Mouse (Mus musculus) limb, embryonic 10.5 days (tissue): ENCODE measurements at regions not wholly inside any gene's neighbourhood (a gene's known extent, or its start where the extent isn't known, plus 50 kb on each side); places are given as distances from the start of the nearest gene placed in this dataset.

ENCODE experiments used
- DNase-seq: peaks from one replicate; pipeline ENCODE4 v3.0.0-alpha.2; 2017; ENCODE audit warnings: low spot score
- H3K27ac ChIP-seq: fragments of 300-500 bp; sonication (generic); 2 replicates; pipeline ENCODE4 v1.5.1; 2016; ENCODE audit warnings: mild to moderate bottlenecking
- H3K27me3 ChIP-seq: fragments of 300-500 bp; sonication (generic); 2 replicates; pipeline ENCODE4 v1.6.1; 2016; ENCODE audit warnings: low read depth, mild to moderate bottlenecking; ENCODE audit not compliant: poor library complexity, severe bottlenecking
- H3K36me3 ChIP-seq: fragments of 300-500 bp; sonication (generic); 2 replicates; pipeline ENCODE4 v1.6.1; 2016; ENCODE audit warnings: mild to moderate bottlenecking, moderate library complexity
- H3K4me1 ChIP-seq: fragments of 300-500 bp; sonication (generic); 2 replicates; pipeline ENCODE4 v1.6.1; 2016
- H3K4me3 ChIP-seq: fragments of 300-500 bp; sonication (generic); 2 replicates; pipeline ENCODE4 v1.5.1; 2016; ENCODE audit warnings: mild to moderate bottlenecking, moderate library complexity
- H3K9me3 ChIP-seq: fragments of 300-500 bp; sonication (generic); replicated peaks from 2 replicates; pipeline ENCODE4 v1.6.1; 2016; ENCODE audit warnings: mild to moderate bottlenecking
- WGBS: fragments of 180-500 bp; shearing (Covaris S2); methylation state at CpG from one replicate; pipeline ENCODE4 v1.1.7; 2016; 5-methylcytosine and 5-hydroxymethylcytosine counted together

DNA sequence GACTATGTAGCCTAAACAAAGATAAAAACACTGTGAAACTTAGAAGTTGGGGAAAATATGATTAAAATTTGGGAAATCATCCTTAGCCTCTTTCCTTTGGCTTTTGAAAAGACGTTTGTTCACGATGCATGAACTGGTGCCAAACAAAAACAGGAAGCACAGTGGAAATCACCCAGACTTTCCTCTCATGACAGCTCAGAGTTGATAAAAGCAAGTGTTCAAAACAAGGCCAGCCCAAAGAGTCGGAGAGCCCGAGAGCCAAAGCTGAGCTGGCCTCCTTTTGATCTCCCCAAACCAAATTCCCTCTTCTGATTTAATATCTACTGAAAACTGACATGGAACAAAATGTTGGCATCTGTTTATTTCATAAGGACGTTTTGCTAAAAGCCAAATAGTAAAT lies 632.1 kb upstream of the Intu start:
- WGBS, result 67% methylated on average over 5 of the region's 5 CpGs

DNA sequence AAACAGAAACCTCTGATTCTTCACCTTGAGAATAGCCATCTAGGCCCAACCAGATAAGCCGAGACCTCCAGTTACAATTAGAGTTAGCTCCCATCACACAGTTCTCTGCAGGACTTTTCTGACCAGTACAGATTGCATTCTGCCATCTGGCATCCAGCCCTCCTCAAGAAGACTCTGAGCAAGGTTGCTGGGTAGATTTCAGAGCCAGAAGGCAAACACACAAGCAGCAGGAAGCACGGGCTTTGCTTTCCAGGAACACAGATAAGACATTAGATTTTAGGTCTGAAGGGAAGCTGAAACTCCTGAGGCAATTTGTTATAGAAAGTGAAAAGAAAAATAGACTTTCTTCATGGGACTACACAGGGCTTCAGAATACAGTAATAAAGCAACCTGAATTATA lies 630.9 kb upstream of the Intu start:
- WGBS, result 65% methylated on average over 2 of the region's 2 CpGs
- Histone ChIP-seq H3K4me3 (no peak overlapping the region), H3K36me3 (no peaks in the 10 kb centered on the region), H3K4me1 (peaks cover 10% of the 10 kb centered on the region), H3K9me3 (no peaks in the 10 kb centered on the region), H3K27me3 (no peaks in the 10 kb centered on the region; the same call in 1 of the 2 replicates), H3K27ac (no peak overlapping the region)
- DNase-seq, result no peak

More for the DNA sequence above, 632.1 kb upstream of the Intu start:
- Histone ChIP-seq H3K36me3 (no peaks in the 10 kb centered on the region), H3K4me1 (peaks cover 10% of the 10 kb centered on the region), H3K4me3 (no peak overlapping the region), H3K27ac (no peak overlapping the region), H3K27me3 (no peaks in the 10 kb centered on the region; the same call in 1 of the 2 replicates), H3K9me3 (no peaks in the 10 kb centered on the region)
- DNase-seq, result no peak

DNA sequence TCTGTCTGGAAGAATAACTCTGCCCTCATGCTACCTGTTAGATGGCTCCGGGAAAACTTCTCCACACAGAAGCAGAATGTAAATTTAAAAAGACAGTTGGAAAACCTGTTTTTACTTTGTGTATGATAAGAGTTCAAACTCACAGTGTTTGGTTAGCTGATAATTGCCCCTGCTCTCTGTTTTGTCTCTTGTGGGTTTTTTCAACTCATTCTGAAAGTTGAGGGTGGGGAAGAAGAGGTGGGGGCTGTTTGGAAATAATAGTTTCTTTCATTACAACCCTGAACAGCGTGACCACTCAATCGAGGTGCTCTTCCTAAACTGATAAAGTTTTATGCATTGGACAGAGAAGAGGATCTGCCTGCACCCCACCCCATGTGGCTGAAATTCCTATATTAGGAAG lies 626.7 kb upstream of the Intu start:
- Histone ChIP-seq H3K36me3 (no peaks in the 10 kb centered on the region), H3K27me3 (no peaks in the 10 kb centered on the region), H3K4me1 (peaks cover 10% of the 10 kb centered on the region), H3K9me3 (no peaks in the 10 kb centered on the region), H3K27ac (no peak overlapping the region), H3K4me3 (no peak overlapping the region)
- no peak for DNase-seq
- WGBS, result 82% methylated on average over 3 of the region's 3 CpGs

DNA sequence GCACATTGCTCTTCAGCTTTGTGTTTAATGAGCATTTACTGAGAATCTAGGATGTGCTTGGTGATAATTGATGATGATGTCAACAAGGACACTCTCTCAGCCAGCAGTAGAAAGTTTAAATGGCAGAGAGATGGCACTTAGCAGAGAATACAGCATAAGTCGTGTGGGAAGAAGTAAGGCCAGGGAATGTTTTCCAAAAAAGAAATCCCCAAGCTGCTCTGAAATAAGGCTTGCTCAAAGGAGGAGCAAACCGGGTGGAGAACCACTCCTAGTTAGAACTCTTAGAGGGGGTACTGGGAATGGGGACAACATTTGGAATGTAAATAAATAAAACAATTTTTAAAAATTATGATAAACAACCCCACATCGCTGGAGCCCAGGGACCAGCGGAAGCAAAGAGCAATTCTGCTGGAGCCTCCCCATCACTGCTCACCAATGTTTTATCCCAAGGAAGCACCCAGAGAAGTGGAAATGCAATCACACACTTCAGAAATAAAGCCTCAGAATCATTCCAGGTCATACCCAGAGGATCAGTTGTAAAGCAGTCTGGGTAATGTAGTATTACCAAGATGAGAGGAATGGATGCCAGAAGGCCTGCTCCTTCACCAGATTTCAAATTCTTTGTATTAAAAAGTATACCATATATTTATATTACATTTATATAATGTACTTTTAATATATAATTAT lies 622.3 kb upstream of the Intu start:
- Histone ChIP-seq H3K4me1 (no peaks in the 10 kb centered on the region), H3K9me3 (no peaks in the 10 kb centered on the region), H3K27me3 (no peaks in the 10 kb centered on the region), H3K4me3 (no peak overlapping the region), H3K27ac (no peak overlapping the region), H3K36me3 (no peaks in the 10 kb centered on the region)
- DNase-seq, result no peak
- 87% methylated on average over 4 of the region's 4 CpGs for WGBS

DNA sequence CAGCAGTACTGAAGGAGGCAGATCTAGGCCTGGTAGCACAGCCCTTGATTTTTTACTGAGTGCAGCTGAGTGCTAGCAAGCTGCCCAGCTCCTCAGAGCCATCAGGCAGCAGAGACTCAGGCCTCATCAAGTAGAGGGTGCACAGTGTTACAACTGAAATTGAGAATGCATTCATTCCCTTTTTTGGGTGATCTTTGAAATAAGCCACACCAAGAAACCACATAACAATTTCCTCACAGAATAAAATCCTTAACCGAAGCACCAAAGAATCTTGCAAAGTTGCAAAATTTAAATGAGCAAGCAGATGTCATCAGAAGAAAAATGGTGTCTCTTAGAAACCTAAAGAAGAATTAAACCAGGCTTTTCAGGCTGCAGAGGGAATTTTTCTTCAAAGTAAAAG lies 621.4 kb upstream of the Intu start:
- Histone ChIP-seq H3K27ac (no peak overlapping the region), H3K27me3 (no peaks in the 10 kb centered on the region), H3K4me1 (no peaks in the 10 kb centered on the region), H3K4me3 (no peak overlapping the region), H3K36me3 (no peaks in the 10 kb centered on the region), H3K9me3 (no peaks in the 10 kb centered on the region)
- WGBS, result 88% methylated on average over 1 of the region's 1 CpGs
- DNase-seq, result no peak

DNA sequence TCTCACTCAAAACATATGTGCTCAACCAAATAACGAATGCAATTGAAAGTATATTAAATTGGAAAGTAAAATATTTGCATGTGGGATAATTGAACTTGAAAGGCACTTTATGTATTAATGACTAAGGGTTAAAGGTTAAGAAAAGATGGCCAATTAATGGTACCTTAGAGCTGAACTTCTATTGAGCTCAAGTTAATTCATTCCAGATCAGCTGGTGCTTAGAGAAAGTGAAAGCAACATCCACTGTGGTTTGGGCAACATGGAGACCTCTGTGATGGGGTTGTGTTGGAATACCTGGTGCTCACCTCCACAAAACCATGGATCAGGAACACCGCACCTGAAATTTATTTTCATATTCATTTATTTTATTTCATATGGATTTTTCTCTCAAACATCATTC lies 612.5 kb upstream of the Intu start:
- no peak for DNase-seq
- Histone ChIP-seq H3K4me1 (peaks cover 23% of the 10 kb centered on the region), H3K4me3 (no peak overlapping the region), H3K36me3 (no peaks in the 10 kb centered on the region), H3K27ac (no peak overlapping the region), H3K27me3 (0 out of 2 replicates have a peak, but pooled peaks cover 5% of the 10 kb centered on the region), H3K9me3 (no peaks in the 10 kb centered on the region)
- WGBS, result 58% methylated on average over 2 of the region's 2 CpGs

DNA sequence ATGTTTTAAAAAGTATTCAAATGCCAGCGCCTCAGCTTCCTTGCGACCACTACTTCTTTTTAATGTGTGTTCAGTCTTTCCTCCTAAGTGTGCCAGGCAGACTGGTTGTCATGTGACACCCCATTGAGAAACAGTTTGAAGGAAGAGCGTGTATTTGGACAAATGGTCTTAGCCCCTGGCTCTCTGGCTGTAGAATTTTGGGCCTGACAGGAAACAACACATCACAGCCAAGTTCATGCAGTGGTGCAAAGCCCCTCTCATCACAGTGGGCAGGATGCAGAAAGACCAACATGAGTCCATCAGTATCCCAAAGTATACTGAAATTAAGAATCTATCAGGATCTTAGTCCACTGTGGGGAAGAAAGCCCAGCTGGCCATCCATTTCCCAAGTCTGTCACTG lies 605.6 kb upstream of the Intu start:
- Histone ChIP-seq H3K9me3 (no peaks in the 10 kb centered on the region), H3K27ac (no peak overlapping the region), H3K4me1 (peaks cover 19% of the 10 kb centered on the region), H3K27me3 (no peaks in the 10 kb centered on the region), H3K36me3 (no peaks in the 10 kb centered on the region), H3K4me3 (no peak overlapping the region)
- no peak for DNase-seq
- 77% methylated on average over 3 of the region's 3 CpGs for WGBS

DNA sequence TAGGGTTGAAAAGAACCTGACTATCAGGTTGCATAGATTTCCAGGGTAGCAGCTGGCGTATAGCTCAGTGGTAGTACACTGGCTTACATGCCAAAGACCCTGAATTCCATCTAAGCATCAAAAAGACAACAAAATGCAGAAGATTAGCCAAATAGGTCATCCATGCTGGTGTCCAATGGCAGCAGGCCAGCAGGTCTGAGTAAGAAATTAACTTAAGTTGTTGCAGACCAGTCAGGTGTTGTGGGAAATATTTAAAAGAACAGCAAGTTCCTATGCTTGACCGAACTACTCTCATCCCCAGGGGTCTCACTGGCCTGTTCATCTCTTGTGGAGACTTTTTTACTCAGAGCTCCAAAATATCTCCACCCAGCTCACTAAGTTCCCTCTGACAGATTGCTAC lies 602.7 kb upstream of the Intu start:
- WGBS, result 97% methylated on average over 2 of the region's 2 CpGs
- DNase-seq, result no peak
- Histone ChIP-seq H3K9me3 (no peaks in the 10 kb centered on the region), H3K36me3 (no peaks in the 10 kb centered on the region), H3K4me3 (no peak overlapping the region), H3K4me1 (peaks cover 17% of the 10 kb centered on the region), H3K27me3 (no peaks in the 10 kb centered on the region), H3K27ac (no peak overlapping the region)

DNA sequence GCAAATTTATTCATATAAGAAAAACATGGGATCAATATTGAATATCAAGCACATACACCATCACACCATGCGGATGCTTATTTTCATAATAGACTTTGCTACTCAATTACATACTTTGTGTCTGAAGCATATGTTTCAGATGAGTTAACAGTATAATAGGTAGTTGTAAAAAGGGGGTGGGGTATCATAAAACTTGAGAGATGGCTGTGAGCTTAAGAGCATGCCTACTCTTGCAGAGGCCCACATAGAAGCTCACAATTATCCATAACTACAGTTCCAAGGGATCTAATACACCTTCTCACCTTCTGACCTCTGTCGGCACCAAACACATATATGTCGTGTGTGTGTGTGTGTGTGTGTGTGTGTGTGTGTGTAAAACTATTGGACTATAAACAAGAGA lies 597.7 kb upstream of the Intu start:
- WGBS, result 89% methylated on average over 3 of the region's 3 CpGs
- H3K27ac ChIP-seq, result no peak overlapping the region
- no peak for DNase-seq
- no peaks in the 10 kb centered on the region for H3K36me3 ChIP-seq
- H3K4me1 ChIP-seq, result no peaks in the 10 kb centered on the region
- H3K27me3 ChIP-seq, result no peaks in the 10 kb centered on the region
- H3K9me3 ChIP-seq, result no peaks in the 10 kb centered on the region
- no peak overlapping the region for H3K4me3 ChIP-seq

DNA sequence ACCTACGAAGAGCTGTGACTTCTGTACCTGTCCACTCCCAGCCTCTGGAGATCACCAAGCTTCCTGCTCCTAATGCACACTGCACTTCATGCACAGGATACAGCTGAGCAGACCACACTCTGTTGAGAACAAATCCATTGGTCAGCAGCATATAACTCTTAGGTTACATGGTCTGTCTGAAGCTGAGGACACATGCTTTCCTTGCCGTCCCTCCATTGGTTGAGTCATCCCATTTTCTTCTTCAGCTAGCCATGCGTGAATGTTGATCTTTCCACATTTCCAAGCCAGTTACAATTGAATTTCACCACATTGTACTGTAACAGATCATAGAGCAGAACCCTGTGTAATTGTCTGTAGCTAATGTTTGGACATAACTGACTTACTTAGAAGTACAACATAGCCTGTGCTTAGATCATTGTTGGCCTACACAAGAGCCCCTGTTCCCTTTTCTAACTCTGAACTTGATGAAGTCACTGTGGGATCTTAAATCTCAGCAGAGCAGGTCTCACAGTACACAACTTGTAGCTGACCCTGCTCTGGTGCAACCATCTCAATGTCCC lies 593.3 kb upstream of the Intu start:
- H3K9me3 ChIP-seq, result no peaks in the 10 kb centered on the region

DNA sequence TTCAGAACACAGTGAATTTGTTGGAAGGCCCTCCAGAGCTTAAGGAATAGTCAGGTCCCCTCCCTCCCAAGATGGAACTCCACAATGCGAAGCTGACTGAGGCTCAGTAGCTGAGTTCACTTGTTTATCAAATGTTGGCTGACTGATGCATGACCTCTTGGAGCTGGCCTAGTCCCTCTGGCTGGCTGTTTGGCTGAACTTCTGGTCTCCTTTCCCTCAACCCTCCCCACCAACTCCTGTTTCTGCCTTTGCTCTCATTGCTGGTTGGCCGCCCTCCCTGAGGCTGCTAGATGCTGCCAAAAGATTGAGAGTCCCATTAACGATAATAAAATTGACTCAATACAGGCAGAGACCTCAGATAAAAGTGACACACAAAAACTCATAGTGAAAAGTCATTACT lies 586.5 kb upstream of the Intu start:
- H3K27ac ChIP-seq, result no peak overlapping the region
- H3K27me3 ChIP-seq, result no peaks in the 10 kb centered on the region
- WGBS, result 88% methylated on average over 3 of the region's 3 CpGs
- H3K36me3 ChIP-seq, result no peaks in the 10 kb centered on the region
- no peak overlapping the region for H3K4me3 ChIP-seq
- no peaks in the 10 kb centered on the region for H3K9me3 ChIP-seq
- no peaks in the 10 kb centered on the region for H3K4me1 ChIP-seq
- no peak for DNase-seq

More for the DNA sequence above, 593.3 kb upstream of the Intu start:
- Histone ChIP-seq H3K36me3 (no peaks in the 10 kb centered on the region), H3K4me1 (no peaks in the 10 kb centered on the region), H3K27ac (no peak overlapping the region), H3K4me3 (no peak overlapping the region), H3K27me3 (no peaks in the 10 kb centered on the region)
- DNase-seq, result no peak
- 91% methylated on average over 3 of the region's 3 CpGs for WGBS

DNA sequence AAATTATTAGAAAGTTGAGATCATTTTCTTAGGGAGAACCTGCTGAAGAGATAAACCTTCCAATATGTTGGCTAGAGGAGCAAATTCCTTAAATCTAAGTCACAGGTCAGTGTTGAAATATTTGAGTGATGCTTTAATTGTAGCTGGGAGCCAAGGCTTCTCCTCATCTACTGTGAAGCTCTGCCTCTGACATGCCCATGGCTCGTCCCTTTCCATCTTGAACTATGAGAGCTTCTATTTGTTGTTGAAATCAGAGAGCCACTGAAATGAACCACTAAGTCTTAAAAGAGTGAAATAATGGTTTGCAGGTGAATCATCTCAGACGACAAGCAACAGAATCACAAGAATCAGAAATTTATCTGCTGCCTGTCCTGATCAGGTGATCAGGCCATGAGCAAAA lies 579.0 kb upstream of the Intu start:
- H3K36me3 ChIP-seq, result no peaks in the 10 kb centered on the region
- no peaks in the 10 kb centered on the region for H3K4me1 ChIP-seq
- no peaks in the 10 kb centered on the region for H3K27me3 ChIP-seq
- no peak for DNase-seq
- 87% methylated on average over 2 of the region's 2 CpGs for WGBS
- no peak overlapping the region for H3K4me3 ChIP-seq
- H3K27ac ChIP-seq, result no peak overlapping the region
- no peaks in the 10 kb centered on the region for H3K9me3 ChIP-seq

DNA sequence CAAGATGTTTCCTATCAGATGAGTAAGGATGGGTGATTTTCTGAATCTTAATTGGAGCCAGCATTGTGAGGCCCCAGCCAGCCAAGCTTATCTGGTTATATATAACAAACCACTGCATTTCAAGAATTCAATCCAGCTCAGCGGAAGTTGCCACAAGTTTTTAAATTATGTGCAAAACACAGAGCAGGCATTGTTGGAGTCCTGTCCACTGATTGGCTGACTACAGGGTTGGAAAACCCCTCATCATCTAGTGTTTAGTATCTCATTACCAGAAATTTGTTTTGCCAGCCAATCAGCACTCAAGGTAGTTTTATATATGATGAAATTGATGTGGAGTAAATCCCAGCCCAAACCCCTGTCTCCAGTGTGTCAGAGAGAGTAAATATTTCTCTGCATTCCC lies 578.5 kb upstream of the Intu start:
- H3K4me1 ChIP-seq, result no peaks in the 10 kb centered on the region
- no peaks in the 10 kb centered on the region for H3K36me3 ChIP-seq
- H3K27me3 ChIP-seq, result no peaks in the 10 kb centered on the region
- no peak overlapping the region for H3K4me3 ChIP-seq
- H3K9me3 ChIP-seq, result no peaks in the 10 kb centered on the region
- H3K27ac ChIP-seq, result no peak overlapping the region
- 88% methylated on average over 1 of the region's 1 CpGs for WGBS
- no peak for DNase-seq
